Mouse (Mus musculus): Measurements from ENCODE around the gene Kifap3. TPM values are rescaled to one million over a fixed set of nuclear protein-coding genes. Genes with fewer than 3 reads are reported as not detected.

Kifap3 gene
- total RNA-seq, 2 experiments from 2014 or later = 19.0 to 22.4 TPM

- no peak for DNase-seq
Observed at GRCm38 (mm10) chr1:163893774-163894527, 114.6 kb downstream of the Kifap3 start.

- no peak for DNase-seq
Observed at GRCm38 (mm10) chr1:163898291-163898764, 118.9 kb downstream of the Kifap3 start.

GRCm38 (mm10) chr1:163899575-163899974 lies 120.2 kb downstream of the Kifap3 start:
- no peak for DNase-seq

- DNase-seq = no peak
Observed at GRCm38 (mm10) chr1:163900168-163900567, 120.8 kb downstream of the Kifap3 start.

- no peak for DNase-seq
Observed at GRCm38 (mm10) chr1:163903411-163903810, 124.0 kb downstream of the Kifap3 start.

- DNase-seq = no peak
Observed at GRCm38 (mm10) chr1:163907007-163907811, 127.8 kb downstream of the Kifap3 start.

- no peak for DNase-seq
Observed at GRCm38 (mm10) chr1:163908389-163908788, 129.0 kb downstream of the Kifap3 start.

- DNase-seq = peak in 1 of 2 experiments; percentile 27
Observed at GRCm38 (mm10) chr1:163910343-163910742, 131.0 kb downstream of the Kifap3 start.

GRCm38 (mm10) chr1:163910785-163911184 lies 131.4 kb downstream of the Kifap3 start:
- DNase-seq = no peak

GRCm38 (mm10) chr1:163911981-163912380 lies 132.6 kb downstream of the Kifap3 start:
- no peak for DNase-seq

GRCm38 (mm10) chr1:163917349-163918160 lies 138.2 kb downstream of the Kifap3 start:
- no peak for DNase-seq

- DNase-seq = no peak
Observed at GRCm38 (mm10) chr1:163924093-163924492, 144.7 kb downstream of the Kifap3 start.

- DNase-seq = no peak
Observed at GRCm38 (mm10) chr1:163928846-163929245, 149.5 kb downstream of the Kifap3 start, which contains the start of gene Scyl3. Gene Scyl3 (plus strand): TSS chr1:163929100.

- peak; percentile 89 to 91 for DNase-seq
Observed at GRCm38 (mm10) chr1:163929636-163930457, 150.5 kb downstream of the Kifap3 start.

GRCm38 (mm10) chr1:163930458-163930794 lies 151.0 kb downstream of the Kifap3 start:
- peak in 1 of 2 experiments; percentile 10 for DNase-seq

- DNase-seq = no peak
Observed at GRCm38 (mm10) chr1:163931801-163932200, 152.4 kb downstream of the Kifap3 start.

GRCm38 (mm10) chr1:163934591-163934990 lies 155.2 kb downstream of the Kifap3 start:
- peak; percentile 28 to 42 for DNase-seq

GRCm38 (mm10) chr1:163942056-163942455 lies 162.7 kb downstream of the Kifap3 start:
- DNase-seq = no peak

- no peak for DNase-seq
Observed at GRCm38 (mm10) chr1:163953396-163953795, 174.0 kb downstream of the Kifap3 start.

GRCm38 (mm10) chr1:163958036-163958435 lies 178.7 kb downstream of the Kifap3 start:
- no peak for DNase-seq

- DNase-seq = no peak
Observed at GRCm38 (mm10) chr1:163964008-163964689, 184.8 kb downstream of the Kifap3 start.
